Mouse (Mus musculus) heart, adult 9 months (tissue): ENCODE results near the gene Svs1.
"Not testable (repeated sequence)": the region's sequence is repeated elsewhere in the genome, so short reads cannot be mapped to it uniquely, and the experiment has no call there.

Experiments used
- DNase-seq, 2 experiments: peaks; one replicate each; pipeline ENCODE4 v3.0.0; 2022; ENCODE audit warnings: low spot score in 2 of 2

Gene Svs1

DNA sequence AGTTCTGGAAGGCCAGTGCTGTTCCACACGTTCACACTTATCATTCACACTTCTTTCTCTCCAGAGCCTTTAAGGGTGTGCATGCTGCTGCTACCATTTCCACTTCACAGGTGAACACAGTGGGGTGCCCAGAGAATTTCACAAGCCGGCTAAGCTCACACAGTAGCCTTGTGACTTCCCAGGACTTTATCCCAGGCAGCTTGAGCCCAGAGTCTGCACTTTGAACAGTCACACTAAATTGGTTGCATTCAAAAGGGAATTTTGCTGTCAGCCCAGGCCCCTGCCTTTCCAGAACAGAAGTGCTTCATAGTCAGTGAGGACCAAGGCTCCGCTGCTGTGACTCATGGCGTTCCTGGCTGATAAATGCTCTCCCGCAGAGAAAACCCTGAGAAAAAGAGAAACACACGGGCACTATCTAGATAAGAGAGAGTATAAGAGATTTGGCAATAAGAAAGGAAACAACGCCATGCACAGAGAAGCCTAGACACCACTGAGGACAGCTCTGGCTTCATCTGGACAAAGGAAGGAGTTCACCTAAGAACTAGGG, at the start of gene Svs1:
Gene Svs1 (plus strand): TSS at position 418 of the 547 bp plus-strand sequence.
- DNase-seq: no peak

DNA sequence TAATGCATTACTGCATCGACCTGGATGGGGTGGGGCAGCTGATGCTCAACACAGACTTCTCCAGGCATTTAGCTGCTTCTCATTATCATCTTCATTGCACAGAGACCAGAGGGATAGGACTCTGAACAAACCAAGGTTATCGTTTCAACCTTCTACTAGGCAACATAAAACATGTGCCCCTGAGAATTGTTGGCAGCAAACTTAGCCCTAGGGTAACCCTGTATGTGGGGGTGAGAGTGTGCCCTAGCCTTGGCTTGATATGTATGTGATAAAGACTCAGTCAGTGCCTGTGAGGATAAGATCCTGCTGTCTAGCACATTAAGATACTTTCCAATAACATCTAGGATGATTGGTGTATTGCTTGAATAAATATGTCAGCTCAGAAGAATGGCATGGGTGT, 37.1 kb upstream of the Svs1 start:
- no peak for DNase-seq

DNA sequence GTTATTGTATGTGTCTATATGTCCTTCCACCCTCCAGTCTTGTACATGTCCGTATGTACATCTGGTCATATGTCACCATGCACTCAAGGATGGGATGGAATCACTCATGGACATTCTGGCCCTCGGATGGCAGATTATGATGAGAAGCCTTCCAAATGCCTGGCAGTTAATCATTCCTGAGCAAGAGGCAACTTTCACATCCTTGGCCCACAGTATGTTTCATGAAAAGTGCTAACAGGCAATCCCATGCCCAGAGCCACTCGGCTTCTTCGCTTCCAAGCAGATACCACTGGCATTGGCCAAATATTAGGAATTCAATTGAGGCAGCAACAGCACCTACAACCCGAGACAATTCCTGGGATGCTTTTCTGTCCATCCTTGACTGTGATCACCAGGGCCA, 36.0 kb upstream of the Svs1 start:
- no peak for DNase-seq

DNA sequence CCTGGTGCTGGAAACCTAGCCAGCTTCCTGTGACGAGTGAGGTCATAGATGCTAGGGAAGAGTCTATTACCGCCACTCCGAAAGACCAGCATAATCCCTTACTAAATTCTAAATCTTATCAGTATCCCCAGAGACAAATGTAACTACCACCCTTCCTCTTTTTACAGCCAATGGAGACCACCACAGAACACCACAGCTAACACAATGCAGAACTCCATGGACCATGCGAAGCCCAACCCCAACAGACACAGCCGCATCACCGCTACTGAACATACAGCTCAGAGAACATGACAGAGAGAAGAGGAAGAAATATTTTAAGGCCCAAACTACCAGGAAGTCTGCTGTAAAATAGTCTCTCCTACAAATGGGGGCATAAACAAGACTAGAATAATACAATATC, 35.0 kb upstream of the Svs1 start:
- DNase-seq: no peak

DNA sequence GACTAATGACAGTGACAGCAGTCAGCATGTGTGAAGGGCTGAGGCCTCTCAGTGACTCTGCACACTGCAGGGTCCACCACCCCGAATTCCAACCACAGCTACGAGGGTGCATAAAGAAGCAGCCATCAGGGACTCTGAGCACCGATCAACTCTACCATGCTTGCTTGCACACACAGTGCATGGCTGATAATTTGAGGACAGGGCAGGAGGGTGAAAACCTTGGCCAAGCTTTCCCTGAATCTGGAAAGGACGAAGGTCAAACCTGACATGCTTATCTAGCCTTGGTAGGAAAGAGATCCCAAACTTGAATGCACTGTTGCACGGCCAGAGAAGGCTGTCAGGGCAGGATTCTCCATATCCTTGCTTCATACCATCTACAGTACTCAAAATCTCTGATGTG, 33.4 kb upstream of the Svs1 start:
- DNase-seq: no peak

DNA sequence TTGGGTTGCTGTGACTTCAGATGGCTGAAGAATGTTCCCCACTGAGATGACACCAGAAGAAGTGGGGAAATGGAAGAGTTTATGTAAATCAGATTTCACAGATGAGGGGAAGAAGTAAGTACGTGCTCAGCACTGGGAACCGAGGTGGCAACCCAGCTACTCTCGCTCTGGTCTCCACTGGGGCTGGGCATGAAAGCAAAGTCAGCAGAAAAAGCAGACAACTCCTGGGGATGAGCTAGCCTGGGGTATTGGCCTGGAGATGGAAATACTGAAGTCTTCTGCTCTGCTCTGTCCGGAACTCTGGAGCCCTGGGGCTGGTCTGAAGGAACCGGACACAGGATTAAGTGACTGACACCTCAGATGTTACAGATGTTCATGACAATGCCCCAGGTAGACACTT, 32.5 kb upstream of the Svs1 start:
- no peak for DNase-seq

DNA sequence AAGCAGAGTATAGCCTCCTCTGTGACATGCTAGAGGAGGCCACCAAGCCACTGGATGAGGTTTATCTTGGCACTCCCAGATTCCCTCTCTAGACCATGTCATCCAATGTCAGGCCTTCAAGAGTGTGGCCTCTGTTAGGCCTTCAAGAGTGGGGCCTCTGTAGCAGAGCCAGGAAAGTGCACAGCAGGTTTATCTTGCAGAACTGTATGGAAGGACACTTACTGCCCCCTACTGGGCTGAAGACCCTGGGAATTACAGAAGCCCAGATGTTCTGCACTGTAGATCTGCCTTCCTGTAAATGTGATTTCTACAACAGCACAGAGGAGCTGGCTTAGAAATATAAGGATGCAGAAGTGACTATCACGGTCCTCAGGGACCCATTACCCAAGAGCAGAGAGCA, 31.7 kb upstream of the Svs1 start:
- DNase-seq: peak in 1 of 2 experiments; percentile 26

DNA sequence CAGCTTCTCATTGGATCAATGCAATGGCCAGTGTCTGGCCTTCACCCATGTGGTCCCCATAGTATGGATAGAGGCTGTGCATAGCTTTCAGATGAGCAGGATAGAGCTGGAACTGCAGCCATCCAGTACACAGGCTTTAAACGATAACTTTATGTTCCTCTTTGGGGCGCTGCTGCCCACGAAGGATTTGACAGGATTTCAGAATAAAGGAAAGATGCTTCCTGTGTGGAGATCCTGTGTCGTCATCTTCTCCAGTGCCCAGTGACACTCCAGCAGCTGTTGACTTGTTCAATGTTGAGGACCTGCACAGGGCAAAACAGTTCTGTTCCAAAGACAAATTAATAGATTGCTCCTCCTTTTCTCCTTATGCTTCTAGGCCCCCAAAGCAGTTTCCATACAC, 29.9 kb upstream of the Svs1 start:
- DNase-seq: no peak

DNA sequence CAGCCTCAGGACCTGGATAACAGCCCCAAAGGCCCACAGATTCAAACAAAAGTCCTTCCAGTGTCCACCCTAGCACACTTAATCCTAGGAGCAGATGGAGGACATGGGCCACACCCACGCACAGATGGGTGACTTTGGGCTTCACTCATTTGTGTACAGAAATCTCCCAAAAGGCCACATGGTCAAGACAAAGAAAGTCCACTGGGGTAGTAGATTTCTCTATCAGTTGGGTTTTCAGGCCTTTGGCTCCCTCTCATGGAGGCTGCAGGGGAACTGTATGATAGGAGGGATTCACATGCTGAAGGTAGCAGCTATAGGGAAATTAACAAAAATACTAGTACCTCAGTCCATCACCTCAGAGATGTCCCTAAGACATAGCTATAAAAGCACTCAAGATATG, 28.6 kb upstream of the Svs1 start:
- no peak for DNase-seq

DNA sequence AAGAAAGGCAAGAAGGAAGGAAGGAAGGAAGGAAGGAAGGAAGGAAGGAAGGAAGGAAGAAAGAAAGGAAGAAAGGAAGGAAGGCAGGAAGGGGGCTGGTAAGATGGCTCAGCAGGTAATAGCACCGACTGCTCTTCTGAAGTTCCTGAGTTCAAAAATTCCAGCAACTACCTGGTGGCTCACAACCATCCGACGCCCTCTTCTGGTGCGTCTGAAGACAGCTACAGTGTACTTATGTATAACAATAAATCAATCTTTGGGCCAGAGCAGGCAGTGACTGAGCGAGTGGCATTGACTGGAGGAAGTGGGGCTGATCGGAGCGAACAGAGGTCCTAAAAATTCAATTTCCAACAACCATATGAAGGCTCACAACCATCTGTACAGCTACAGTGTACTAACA, 27.5 kb upstream of the Svs1 start:
- not testable (repeated sequence) for DNase-seq

DNA sequence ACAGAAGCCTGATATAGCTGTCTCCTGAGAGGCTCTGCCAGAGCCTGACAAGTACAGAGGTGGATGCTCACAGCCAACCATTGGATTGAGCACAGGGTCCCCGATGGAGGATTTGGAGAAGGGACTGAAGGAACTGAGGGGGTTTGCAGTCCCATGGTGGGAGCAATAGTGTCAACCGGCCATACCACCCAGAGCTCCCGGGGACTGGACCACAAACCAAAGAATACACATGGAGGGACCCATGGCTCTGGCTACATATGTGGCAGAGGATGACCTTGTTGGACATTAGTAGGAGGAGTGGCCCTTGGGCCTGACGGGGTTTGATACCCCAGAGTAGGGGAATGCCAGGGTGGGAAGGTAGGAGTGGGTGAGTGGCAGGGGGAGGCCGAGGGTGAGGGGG, 20.0 kb upstream of the Svs1 start:
- not testable (repeated sequence) for DNase-seq

DNA sequence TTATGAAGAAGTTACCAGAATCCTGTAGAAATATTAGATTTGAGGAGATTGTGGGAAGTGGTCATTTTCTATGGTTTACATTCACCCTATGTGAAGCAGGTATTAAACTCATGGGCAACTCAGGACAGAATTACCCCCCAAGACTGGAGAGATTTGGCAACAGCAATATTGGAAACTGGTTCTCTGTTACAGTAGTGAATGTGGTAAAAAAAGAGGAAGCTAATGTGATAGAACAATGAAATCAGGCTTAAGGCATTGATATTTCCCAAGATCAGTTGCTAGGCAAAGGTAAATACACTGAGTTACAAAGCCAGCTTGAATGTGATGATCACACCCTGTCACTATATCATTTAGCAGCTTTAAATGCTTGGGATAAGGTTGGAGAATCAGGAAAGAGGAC, 18.8 kb upstream of the Svs1 start:
- DNase-seq: no peak

DNA sequence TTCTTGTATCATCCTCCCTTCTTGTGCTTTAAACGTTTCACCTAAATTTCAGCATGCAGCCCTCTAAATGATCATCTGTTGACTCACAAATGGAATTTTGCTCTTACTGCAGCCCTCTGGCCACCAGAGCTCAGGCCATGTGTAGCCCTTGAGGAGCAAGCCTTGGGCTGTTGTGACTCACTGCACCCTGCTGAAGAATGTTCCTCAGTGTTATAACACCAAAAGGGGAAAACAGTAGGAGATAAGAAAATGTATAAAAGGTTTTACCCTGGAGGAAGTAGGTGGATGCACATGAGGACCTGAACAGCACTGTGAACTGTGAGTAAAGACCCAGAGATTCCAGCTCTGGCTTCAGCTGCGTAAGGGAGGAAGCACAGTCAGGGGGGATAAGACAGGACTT, 12.0 kb upstream of the Svs1 start, which contains the start of gene Doxl2:
Gene Doxl2 (plus strand): TSS at position 301 of the 400 bp plus-strand sequence.
- no peak for DNase-seq

DNA sequence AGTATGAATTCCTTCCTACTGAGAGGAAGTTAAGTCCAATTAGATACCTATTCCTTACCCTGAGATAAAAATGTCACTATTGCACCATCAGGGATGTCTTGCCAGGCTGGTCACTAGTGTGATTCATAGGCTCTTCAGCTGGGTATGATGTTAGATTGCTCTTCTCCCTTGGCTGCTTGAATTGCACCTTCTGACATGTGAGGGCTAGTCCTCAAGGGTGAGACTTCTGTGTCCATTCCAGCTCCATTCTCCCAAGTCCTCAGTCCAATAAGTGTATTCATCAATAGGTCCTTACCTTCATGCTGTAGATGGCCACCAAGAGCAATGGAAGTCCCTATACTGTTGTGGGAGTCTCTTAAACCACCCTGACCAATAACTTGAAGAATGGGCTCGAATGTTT, 7.0 kb upstream of the Svs1 start:
- no peak for DNase-seq

DNA sequence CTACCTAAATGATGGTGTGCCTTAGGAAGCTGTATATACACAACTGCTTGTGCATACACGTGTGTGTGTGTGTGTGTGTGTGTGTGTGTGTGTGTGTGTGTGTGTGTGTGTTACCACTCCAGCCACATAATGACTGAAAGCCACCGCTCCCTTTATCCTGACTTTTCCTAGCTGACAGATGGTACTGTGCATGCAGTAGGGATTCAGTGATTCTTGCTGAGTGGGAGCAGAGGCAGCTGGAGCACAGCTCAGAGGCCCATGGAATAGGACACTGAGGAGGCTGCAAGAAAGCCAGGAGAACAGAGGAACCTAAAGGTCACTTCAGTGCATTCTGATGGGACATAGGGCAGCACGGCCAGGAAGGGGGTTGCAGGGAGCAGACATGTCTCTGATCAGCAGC, 4.4 kb upstream of the Svs1 start:
- DNase-seq: no peak

DNA sequence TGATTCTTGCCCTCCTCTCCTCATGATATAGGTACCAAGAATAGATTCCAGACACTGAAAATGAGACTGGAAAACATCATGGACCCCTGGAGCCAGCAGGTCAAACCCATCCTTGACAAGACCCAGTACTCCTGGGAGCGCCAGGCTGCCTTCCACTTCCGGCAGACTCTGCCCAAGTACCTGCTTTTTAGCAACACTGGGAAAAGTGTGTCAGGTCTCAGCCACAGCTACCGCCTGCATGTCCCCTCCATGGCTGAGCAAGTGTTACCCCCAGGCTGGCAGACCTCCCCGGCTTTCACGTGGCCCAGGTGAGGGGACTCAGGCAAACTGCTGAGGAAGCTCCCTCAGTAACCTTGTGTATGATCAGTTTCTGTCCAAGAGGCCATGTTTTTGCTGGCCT, 3.3 kb downstream of the Svs1 start:
- DNase-seq: no peak

DNA sequence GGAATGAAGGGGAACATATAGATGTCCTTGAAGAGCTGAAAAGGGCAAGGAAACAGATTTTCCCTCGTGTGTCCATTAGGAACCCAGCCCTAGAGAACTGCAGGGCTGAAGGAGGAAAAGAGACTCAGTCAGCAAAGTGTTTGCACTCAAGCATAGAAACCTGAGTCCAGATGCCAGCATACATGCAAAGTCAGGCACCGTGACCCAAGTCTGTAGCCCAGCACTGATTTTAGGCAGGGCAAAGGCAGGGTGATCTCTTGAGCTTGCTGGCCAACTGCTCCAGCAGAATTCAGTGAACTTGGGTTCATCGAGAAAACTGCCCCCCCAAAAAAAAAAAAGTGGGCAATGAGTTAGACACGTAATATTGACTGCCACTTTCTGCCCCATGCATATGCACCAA, 5.3 kb downstream of the Svs1 start:
- DNase-seq: no peak

DNA sequence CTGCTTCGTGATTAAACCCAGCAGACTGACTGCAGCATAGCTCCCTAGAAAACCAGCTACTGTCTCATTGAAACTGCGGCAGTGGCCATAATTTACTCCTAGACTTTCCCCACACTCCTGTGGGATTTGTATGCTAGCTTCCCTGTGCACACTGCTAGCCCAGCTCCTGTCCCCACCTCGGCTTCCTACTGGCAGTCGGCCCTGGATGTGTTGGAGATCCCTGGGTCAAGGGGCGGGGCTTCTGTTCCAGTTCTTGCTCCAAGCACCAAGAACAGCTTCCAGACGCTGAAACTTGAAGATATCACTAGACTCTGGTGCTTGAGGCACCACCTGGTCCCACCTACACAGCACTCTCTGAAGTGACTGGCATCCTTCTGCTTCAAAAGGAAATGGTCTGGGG, 11.5 kb downstream of the Svs1 start:
- DNase-seq: no peak

DNA sequence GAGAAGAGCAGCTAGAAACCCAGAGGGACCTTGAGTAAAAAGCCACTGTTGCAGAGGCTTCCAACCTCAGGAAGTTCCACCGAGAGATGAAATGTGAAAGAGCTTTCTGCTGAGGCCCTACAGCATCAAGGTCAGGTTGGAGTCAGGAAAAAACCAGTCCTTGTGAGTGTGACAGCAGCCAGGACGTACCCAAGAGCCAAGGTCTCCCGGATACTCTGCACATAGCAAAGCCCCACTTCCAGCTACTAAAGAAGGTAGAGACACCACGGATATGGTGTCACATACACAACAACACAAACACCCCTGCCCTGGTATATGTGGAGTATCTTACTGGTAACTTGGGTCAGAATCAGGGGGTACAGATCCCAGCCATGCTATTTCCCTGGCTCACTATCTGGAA, 12.1 kb downstream of the Svs1 start:
- no peak for DNase-seq

DNA sequence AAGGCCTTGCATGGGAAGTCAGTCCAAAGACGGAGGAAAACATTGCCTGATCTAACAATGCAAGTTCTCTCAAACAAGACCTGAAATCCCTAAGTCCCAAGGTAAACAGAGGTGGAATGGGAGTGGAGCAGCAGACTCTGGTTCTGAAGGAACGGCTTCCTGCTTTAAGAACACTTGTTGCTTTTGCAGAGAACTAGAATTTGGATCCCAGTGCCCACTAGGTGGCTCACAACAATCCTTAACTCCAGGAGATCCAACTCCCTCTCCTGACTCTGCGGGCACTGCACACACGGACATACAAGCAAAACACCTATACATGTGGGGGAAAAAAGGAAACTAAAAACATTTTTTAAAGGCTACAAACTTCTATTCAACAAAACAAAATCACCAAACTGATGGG, 16.7 kb downstream of the Svs1 start:
- DNase-seq: no peak

DNA sequence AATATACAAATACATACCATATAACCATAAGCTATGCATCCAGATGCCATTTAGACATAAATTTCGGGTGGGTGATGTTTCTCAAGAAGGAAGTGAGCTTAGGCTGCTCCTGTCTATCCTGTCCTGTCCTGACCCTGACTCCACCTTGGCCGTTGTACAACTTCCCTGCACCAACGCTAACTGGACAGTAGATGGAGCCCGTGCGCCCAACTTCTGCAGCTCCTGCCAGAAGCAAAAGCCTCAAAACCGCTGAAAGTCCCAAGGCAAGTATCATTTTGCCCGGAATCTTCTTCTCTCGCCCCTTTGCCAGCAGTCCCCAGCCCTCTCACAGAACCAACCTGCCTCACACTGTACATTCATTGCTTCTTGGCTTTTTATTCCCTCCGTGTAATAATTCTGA, 21.3 kb downstream of the Svs1 start:
- peak; percentile 9 to 25 for DNase-seq

DNA sequence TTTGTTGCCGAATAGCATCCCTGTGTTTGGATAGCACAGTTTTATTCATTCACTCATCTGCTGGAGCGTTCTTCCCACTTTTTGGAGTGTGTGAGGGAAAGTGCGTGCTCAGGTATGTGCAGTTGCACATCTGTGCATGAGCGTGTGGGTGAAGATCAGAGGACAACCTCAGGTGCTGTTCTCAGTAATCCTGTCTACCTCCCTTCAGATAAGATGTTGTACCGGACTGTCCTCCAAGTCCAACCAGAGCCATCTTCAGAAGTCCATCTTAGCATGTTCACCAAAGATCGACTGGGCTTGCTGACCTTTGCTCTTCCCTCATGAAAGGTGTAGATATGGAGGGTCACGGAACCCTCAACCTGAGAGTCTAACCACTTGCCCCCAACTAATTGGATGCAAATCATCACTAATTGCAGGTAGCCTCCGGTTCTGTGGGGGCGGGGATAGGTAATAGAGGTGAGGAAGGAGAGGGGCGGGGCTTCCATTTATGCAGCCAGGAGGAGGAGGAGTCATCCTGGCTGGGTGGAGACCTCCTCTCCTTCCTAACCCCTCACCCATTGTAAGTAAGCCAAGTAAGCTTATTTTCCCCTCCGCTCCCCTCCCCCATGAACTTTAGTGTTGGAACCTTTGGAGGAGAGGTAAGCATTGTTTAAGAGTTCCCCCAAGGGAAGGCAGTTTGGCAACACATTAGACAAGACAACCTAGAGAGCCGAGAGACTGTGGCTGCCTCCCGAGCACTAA, 21.9 kb downstream of the Svs1 start:
- no peak for DNase-seq

DNA sequence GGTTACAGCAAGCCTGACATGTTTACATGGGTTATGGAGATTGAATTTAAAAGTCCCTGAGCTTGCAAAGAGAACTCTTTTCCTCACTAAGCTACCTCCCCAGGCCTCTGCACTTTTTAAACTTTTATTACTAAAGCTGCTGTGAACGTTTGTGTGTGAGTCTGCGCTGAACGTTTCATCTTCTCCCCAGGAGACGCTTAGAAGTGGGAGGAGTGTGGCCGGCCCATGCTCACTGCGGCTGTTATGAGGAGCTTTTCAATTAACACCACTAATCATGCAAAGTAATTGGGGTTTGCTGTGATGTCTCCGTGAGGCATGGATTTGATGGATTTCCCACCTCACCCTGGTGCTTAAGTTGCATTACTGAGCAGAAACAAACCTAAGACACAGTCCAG, 22.5 kb downstream of the Svs1 start:
- no peak for DNase-seq

DNA sequence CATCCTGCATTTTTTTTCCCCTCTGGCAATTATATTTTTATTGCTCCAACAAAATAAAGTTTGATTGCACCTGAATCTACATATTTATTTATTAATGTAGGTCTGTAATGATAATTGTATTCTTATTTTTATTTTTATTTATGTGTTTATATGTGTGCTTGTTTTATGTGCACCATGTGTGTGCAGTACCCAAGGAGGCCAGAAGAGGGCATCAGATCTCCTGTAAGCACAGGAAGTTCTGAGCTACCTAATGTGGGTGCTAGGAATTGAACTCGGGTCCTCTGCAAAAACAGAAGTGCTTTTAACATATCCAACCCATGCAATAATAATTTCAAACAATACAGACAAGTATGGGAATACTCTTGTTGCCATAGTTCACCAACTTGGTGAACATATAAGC, 23.0 kb downstream of the Svs1 start:
- no peak for DNase-seq
